In genomic region chr3:51316876-51317275, GRCm38 (mm10) we compare ENCODE assay signal across 26 mouse cellular contexts.
"Had no signal": no experiment of that assay in that cellular context is flagged by ENCODE, and none has a peak within 500 bp of the region (broad histone marks: within the 10 kb centered on the region; RNA-seq: fewer than 3 reads in every experiment).

No protein-coding gene starts in this region.

- H3K9me3 ChIP-seq: heart, embryonic 13.5 days; heart, embryonic 15.5 days; hindbrain, embryonic 10.5 days; hindbrain, embryonic 12.5 days; intestine, embryonic 15.5 days; limb, embryonic 13.5 days; limb, embryonic 15.5 days; liver, embryonic 12.5 days had no signal

- ATAC-seq: forebrain, embryonic 16.5 days; hindbrain, embryonic 16.5 days; inflammation-experienced regulatory T-cells, adult 6 months; intestine, embryonic 15.5 days; intestine, postnatal 0 days; liver, embryonic 12.5 days had no signal

- H3K27me3 ChIP-seq: heart, embryonic 13.5 days; heart, embryonic 15.5 days; hindbrain, embryonic 12.5 days; intestine, embryonic 15.5 days; limb, embryonic 13.5 days; limb, embryonic 15.5 days; liver, embryonic 12.5 days had no signal

- H3K9ac ChIP-seq: heart, embryonic 13.5 days; heart, embryonic 15.5 days; hindbrain, embryonic 12.5 days; hindbrain, embryonic 14.5 days; intestine, embryonic 15.5 days; limb, embryonic 13.5 days; limb, embryonic 15.5 days; liver, embryonic 12.5 days had no signal

- H3K36me3 ChIP-seq: intestine, embryonic 15.5 days had no signal

- H3K4me1 ChIP-seq: hindbrain, embryonic 10.5 days; hindbrain, embryonic 12.5 days; intestine, embryonic 15.5 days; limb, embryonic 15.5 days had no signal

- DNase-seq: gastrocnemius, adult 2 months; gastrocnemius, postnatal 10 days; gastrocnemius, postnatal 25 days; heart, postnatal 14 days; heart, postnatal 36 days; kidney, adult 18-20 months; kidney, adult 8-10 months; kidney, postnatal 10 days; kidney, postnatal 25 days; kidney, postnatal 4 days; layer of hippocampus, postnatal 36 days; left cerebral cortex, postnatal 4 days had no signal

- H3K4me3 ChIP-seq: gastrocnemius, adult 2 months; heart, embryonic 13.5 days; heart, embryonic 15.5 days; hindbrain, embryonic 10.5 days; hindbrain, embryonic 12.5 days; intestine, embryonic 15.5 days; layer of hippocampus, adult 2 months; limb, embryonic 13.5 days; limb, embryonic 15.5 days; liver, embryonic 12.5 days had no signal

- H3K4me2 ChIP-seq: heart, embryonic 13.5 days; heart, embryonic 15.5 days; hindbrain, embryonic 12.5 days; hindbrain, embryonic 14.5 days; intestine, embryonic 15.5 days; limb, embryonic 13.5 days; limb, embryonic 15.5 days; liver, embryonic 12.5 days had no signal

- H3K27ac ChIP-seq: gastrocnemius, adult 2 months; heart, embryonic 13.5 days; heart, embryonic 15.5 days; hindbrain, embryonic 10.5 days; hindbrain, embryonic 12.5 days; hindbrain, embryonic 14.5 days; intestine, embryonic 15.5 days; layer of hippocampus, adult 2 months; limb, embryonic 13.5 days; limb, embryonic 15.5 days; liver, embryonic 12.5 days had no signal
